Mouse (Mus musculus) ES-Bruce4 (cell line): Measurements from ENCODE around the gene Plxnd1. TPM values are rescaled to one million over a fixed set of nuclear protein-coding genes. Genes with fewer than 3 reads are reported as not detected.
A peak's percentile ranks its signal among the peaks of the same experiment; 100 is the strongest.

ENCODE experiments used
- H3K27ac ChIP-seq: 2 replicates; pipeline ENCODE4 v1.5.1; 2012; ENCODE audit warnings: low read length, inconsistent platforms; ENCODE audit not compliant: insufficient read depth
- H3K27me3 ChIP-seq: 2 replicates; pipeline ENCODE4 v1.6.1; 2012; ENCODE audit warnings: mild to moderate bottlenecking, low read length, inconsistent platforms; ENCODE audit not compliant: control insufficient read depth, poor library complexity, insufficient read depth, severe bottlenecking
- H3K36me3 ChIP-seq: 2 replicates; pipeline ENCODE4 v1.6.1; 2012; ENCODE audit warnings: inconsistent platforms, mild to moderate bottlenecking, low read length, moderate library complexity; ENCODE audit not compliant: control insufficient read depth, poor library complexity, insufficient read depth, severe bottlenecking
- H3K4me1 ChIP-seq: one replicate; pipeline ENCODE4 v1.8.1; 2011; ENCODE audit warnings: low read length; ENCODE audit not compliant: control insufficient read depth, insufficient read depth
- H3K4me3 ChIP-seq: 2 replicates; pipeline ENCODE4 v1.5.1; 2011; ENCODE audit warnings: low read depth, mild to moderate bottlenecking, low read length
- H3K9ac ChIP-seq: 2 replicates; pipeline ENCODE4 v1.6.1; 2012; ENCODE audit warnings: low read depth, mild to moderate bottlenecking, inconsistent platforms; ENCODE audit not compliant: poor library complexity, severe bottlenecking
- H3K9me3 ChIP-seq: replicated peaks from 2 replicates; pipeline ENCODE4 v1.6.1; 2012; ENCODE audit warnings: mild to moderate bottlenecking, low read length, inconsistent platforms; ENCODE audit not compliant: control insufficient read depth, poor library complexity, insufficient read depth, severe bottlenecking
- CTCF ChIP-seq: IDR thresholded peaks from one replicate; pipeline ENCODE4 v1.8.1; 2011; ENCODE audit warnings: low read depth, low read length
- EP300 ChIP-seq: IDR thresholded peaks from 2 replicates; pipeline ENCODE4 v1.6.1; 2011; ENCODE audit warnings: low read depth, low read length; ENCODE audit not compliant: insufficient read depth
- POLR2A ChIP-seq: IDR thresholded peaks from one replicate; pipeline ENCODE4 v1.8.1; 2011; ENCODE audit warnings: low read length; ENCODE audit not compliant: insufficient read depth
- polyA plus RNA-seq: library from polyadenylated mRNA; stranded (reverse); fragments of >200 nt; gene quantifications from 2 replicates; pipeline ENCODE4 v1.2.4, GENCODE M21; 2011; ENCODE audit warnings: low read depth; ENCODE audit not compliant: missing spikeins, insufficient read depth, insufficient read length

Plxnd1 gene
- polyA plus RNA-seq: 5.8 and 7.6 TPM in 2 replicates

GRCm38 (mm10) chr6:115994877-115995520 is at the start of gene Plxnd1:
TSS of gene Plxnd1 (minus strand) at chr6:115995005.
- no peak within 1 kb of the TSS for H3K27ac ChIP-seq
- H3K27me3 ChIP-seq: peaks cover 16% of the 10 kb centered on the region; the same call in 1 of the 2 replicates
- H3K9me3 ChIP-seq: no peaks in the 10 kb centered on the region
- TF ChIP-seq EP300 (no peak), CTCF (no peak), POLR2A (no peak)
- peak within 1 kb of the TSS; percentile 62 for H3K9ac ChIP-seq
- no peaks in the 10 kb centered on the region for H3K36me3 ChIP-seq
- peak within 1 kb of the TSS; percentile 82 for H3K4me3 ChIP-seq
- H3K4me1 ChIP-seq: no peaks in the 10 kb centered on the region

GRCm38 (mm10) chr6:116044039-116044438 is 49.2 kb upstream of the Plxnd1 start:
- H3K36me3 ChIP-seq: no peaks in the 10 kb centered on the region
- no peak overlapping the region for H3K4me3 ChIP-seq
- H3K9me3 ChIP-seq: no peaks in the 10 kb centered on the region
- TF ChIP-seq EP300 (no peak), POLR2A (no peak), CTCF (no peak)
- no peaks in the 10 kb centered on the region for H3K4me1 ChIP-seq
- no peaks in the 10 kb centered on the region; the same call in 1 of the 2 replicates for H3K27me3 ChIP-seq
- H3K27ac ChIP-seq: no peak overlapping the region
- no peak overlapping the region for H3K9ac ChIP-seq

DNA sequence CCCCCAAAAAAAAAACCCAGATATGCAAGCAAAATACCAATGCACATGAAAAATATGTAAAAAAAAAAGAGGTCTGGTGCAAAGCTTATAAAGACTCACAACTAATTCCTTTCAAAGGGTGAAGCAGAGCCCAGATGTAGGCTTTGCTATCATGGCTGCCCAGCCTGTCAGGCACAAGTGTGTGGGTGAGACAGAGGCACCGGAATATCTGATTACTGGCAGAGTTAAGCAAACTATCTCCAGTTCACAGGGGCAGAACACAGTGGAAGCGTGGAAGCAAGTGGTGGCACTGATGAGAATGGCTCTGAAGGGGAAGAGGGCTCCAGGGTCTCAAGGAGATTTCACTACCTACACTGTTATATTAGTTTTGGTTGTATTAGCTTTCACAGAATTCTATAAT is 43.4 kb upstream of the Plxnd1 start:
- H3K36me3 ChIP-seq: no peaks in the 10 kb centered on the region
- H3K4me1 ChIP-seq: no peaks in the 10 kb centered on the region
- no peak overlapping the region for H3K9ac ChIP-seq
- no peaks in the 10 kb centered on the region; the same call in 1 of the 2 replicates for H3K27me3 ChIP-seq
- TF ChIP-seq CTCF (no peak), POLR2A (no peak), EP300 (no peak)
- H3K4me3 ChIP-seq: no peak overlapping the region
- H3K27ac ChIP-seq: no peak overlapping the region
- no peaks in the 10 kb centered on the region for H3K9me3 ChIP-seq

DNA sequence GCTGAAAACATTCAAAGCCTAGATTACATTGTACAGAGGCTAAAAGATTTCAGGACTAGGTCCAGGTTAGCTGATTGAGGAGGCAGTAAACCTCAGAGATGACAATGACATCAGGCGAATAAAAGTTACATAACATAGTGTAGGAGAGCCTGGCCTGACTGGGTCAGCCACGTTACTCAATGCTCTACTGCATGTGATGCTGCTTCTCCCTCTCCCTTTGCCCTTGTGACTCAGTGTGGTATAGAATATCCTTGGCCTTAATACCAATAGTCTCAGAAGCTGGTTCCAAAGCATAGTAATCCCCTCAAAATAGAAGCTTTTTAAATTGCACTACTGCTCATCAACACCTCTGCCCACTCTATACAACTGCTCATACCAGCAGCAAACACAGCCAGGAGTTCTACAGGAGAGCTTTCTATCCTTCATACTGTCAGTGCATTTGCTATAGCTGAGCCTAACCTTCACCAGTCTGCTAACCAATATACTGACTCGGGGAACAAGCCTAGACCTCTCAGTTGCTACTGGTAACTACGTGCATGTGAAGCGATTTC is 42.6 kb upstream of the Plxnd1 start:
- H3K9me3 ChIP-seq: no peaks in the 10 kb centered on the region
- H3K4me1 ChIP-seq: no peaks in the 10 kb centered on the region
- H3K27me3 ChIP-seq: no peaks in the 10 kb centered on the region; the same call in 1 of the 2 replicates
- H3K36me3 ChIP-seq: no peaks in the 10 kb centered on the region
- no peak overlapping the region for H3K4me3 ChIP-seq
- no peak overlapping the region for H3K27ac ChIP-seq
- H3K9ac ChIP-seq: no peak overlapping the region
- TF ChIP-seq POLR2A (no peak), EP300 (no peak), CTCF (no peak)

DNA sequence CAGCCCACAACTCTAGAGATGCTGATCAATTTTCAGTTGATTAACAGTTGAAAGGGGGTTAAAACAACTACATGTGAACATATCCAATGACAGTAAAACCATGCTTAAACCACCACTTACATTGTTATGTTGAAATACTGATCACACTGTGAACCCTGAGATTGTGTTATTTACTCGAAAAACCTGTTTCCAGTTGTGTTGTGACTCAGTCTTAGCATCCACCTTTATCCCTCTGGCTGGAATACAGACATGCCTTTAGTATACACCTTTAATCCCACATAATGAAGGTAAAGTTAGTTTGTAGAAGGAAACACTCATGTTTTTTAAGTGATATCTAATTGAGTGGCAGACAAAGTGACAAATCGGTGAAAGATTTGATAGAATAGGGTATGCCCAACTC is 41.8 kb upstream of the Plxnd1 start:
- H3K9ac ChIP-seq: no peak overlapping the region
- no peaks in the 10 kb centered on the region; the same call in 1 of the 2 replicates for H3K27me3 ChIP-seq
- no peaks in the 10 kb centered on the region for H3K9me3 ChIP-seq
- no peak overlapping the region for H3K4me3 ChIP-seq
- H3K27ac ChIP-seq: no peak overlapping the region
- no peaks in the 10 kb centered on the region for H3K36me3 ChIP-seq
- no peaks in the 10 kb centered on the region for H3K4me1 ChIP-seq
- TF ChIP-seq CTCF (no peak), POLR2A (no peak), EP300 (no peak)

DNA sequence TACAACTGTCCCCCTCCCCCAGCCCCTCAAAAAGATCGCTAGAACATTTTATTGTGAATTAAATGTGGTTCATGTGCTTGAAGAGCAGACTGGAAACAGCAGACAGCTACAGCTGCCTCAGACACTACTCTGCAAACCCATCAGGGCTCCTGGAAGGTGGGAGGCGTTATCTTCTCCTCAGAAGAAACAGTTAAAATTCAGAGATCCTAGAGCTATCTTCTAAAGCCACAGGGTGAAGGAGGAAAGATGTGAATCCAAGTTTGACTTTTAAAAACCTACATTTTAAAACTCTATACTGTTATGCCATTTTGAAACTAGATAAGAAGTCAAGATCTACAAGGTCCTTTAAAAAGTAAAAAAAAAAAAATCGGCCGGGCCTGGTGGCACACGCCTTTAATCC is 36.2 kb upstream of the Plxnd1 start:
- Histone ChIP-seq H3K4me3 (no peak overlapping the region), H3K27ac (no peak overlapping the region), H3K4me1 (no peaks in the 10 kb centered on the region), H3K9me3 (no peaks in the 10 kb centered on the region), H3K9ac (no peak overlapping the region), H3K27me3 (no peaks in the 10 kb centered on the region; the same call in 1 of the 2 replicates), H3K36me3 (no peaks in the 10 kb centered on the region)
- no peak for TF ChIP-seq POLR2A
- TF ChIP-seq EP300: no peak
- no peak for TF ChIP-seq CTCF
